Mouse (Mus musculus) R1 (cell line): ENCODE results near the gene Trim80.
"Not testable (repeated sequence)": the region's sequence is repeated elsewhere in the genome, so short reads cannot be mapped to it uniquely, and the experiment has no call there.

ENCODE experiments used
- DNase-seq: peaks from one replicate; pipeline ENCODE4 v3.0.0-alpha.2; 2018; ENCODE audit warnings: low read depth, low spot score

Trim80 gene

DNA sequence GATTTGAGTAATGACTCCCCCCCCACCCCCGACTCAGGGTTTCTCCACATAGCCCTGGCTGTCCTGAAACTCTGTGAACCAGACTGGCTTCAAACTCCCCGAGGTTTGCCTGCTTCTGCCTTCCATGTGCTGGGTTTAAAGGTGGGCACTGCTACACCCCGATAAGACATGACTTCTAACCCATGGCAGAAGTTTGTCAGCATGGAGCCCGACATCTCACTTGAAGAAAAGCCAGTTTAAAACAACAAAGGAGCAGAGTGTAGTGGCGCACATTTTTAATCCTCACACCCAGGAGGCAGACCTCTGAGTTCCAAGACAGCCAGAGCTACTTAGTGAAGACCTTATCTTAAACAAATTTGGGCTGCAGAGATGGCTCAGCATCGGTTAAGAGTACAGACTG lies 52.0 kb downstream of the Trim80 start:
- DNase-seq = no peak

DNA sequence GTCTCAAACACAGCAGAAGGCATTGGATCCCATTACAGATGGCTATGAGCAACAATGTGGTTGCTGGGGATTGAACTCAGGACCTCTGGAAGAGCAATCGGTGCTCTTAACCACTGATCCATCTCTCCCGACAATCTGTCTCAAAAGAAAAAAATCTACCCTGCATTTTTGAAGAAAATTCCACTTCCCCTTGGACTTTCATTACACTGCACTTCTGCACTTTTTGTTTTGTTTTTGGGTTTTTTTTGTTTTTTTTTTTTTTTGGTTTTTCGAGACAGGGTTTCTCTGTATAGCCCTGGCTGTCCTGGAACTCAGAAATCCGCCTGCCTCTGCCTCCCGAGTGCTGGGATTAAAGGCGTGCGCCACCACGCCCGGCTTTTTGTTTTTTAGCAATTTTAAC lies 56.2 kb downstream of the Trim80 start:
- DNase-seq = not testable (repeated sequence)
